Mouse (Mus musculus): ENCODE results near the gene Itpr1.

The Itpr1 gene

DNA sequence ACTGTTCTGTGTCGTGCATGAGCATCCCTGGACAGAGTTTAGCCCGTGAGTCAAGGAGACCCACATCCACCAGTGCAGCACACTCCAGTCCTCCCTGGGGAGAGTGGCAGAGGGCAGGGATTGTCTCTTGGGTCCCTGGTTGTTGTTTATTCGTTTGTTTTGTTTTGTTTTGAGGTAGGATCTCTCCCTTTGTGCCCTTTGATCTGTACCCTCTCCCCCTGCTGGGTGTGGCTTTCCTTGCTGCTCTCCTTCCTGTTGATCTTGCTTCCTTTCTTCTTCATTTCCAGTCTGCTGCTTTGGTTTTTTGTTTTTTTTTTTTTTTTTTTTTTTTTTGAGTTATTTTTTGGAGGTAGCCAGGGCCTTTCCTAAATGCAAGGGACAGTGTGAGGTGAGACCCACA is 299.2 kb downstream of the Itpr1 start:
- DNase-seq (ENCODE audit: low read depth, low spot score) = no peak

DNA sequence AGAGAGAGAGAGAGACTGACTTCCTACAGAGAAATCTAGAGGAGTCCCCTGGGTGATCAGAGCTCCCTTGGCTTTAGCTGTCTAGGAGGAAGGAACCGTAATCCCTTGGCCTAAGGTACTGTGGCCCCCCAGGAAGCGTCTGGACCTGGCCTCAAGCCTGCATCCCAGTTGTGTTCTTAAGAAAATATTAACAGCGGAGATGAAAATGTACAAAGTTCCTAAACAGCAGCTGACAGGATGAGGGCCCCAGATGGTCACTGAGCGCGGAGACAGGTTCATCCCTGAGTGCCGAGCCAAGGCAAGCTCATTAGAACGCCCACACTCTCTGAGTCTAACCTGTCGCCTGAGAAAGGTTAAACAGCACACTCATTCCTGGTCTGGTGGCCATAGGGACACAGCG is 300.1 kb downstream of the Itpr1 start:
- DNase-seq (ENCODE audit: low read depth, low spot score) = no peak

DNA sequence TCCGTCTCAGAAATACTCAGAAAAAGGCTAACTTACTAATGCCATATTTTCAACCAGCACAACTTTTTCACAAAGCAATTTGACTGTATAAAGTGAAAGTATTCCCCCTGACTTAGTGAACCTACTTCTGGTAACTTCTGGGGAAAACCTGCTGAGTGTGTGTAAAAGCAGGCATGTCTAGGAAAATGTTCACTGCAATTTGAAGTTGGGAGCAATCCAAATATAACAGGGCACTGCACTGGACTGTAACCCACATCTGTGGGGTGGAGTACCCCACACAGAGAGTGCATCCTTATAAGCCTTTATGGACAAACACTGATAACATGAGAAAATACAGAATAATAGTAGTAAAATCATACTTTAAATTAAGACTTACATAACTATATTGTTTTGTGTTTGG is 303.4 kb downstream of the Itpr1 start:
- DNase-seq (ENCODE audit: low read depth, low spot score) = no peak

DNA sequence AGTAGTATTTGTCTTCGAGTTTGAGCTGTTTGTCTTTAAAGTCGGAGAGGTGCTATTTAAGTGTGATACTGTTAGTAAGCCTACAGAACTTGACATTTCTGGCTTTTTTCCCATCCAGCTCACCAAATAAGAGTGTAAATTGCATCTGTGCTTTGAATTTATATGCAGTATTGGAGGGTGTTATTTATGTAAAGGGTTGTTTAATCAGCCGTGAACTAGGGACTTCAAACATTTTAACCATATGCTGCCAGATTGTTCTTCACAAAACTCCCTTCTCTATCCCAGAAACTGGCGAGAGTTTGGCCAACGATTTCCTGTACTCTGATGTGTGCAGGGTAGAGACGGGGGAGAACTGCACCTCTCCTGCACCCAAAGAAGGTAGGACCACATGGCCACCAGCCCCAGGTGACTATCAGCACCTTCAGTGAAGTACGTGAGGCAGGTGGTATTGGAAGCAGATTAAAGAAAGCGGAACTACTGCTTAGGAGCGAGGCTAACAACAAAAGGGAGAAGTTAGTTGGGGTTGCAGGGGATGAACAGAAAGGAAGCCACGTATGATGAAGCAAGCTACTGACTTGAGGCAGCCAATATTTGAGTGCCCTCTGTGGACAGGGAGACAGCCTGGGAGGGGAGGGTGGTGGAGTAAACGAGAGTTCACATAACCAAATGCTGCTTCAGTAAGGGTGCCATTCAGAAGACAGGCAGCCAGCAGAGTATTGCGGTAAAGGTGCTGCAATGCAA is 304.5 kb downstream of the Itpr1 start:
- no peak for DNase-seq (ENCODE audit: low read depth, low spot score)

DNA sequence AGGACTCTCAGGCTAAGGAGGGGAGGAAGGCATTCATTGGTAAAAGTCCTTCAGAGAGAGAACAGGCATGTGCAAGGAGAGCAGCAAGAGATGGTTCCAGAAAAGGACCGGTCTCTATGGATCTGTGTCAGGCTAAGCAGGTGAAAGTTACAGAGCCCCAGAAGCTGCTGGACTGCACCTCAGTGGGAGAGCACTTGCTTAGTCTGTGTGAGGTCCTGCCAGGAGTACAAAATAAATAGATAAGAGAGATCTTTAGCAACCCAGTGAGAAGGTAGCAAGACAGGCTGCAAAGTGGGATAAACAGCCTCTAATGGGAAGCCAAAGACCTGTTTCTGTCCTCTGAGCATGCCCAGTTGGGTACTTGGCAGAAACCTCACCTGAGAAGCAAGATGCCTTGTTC is 305.1 kb downstream of the Itpr1 start:
- DNase-seq (ENCODE audit: low read depth, low spot score) = no peak

DNA sequence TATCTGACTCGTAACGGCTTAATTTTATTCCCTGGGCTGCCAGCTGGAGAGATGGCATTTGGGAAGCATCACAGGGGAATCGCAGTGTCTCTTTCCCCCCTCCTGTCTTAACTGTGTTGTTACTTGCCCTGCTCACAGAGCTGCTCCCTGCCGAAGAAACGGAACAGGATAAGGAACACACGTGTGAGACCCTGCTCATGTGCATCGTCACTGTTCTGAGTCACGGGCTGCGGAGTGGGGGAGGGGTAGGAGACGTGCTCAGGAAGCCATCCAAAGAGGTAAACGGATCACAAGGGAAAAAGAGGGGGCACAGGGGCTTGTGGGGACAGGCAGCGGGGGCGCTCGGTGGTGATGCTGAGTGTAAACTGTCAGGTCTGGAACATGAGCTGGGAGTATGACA is 305.7 kb downstream of the Itpr1 start:
- no peak for DNase-seq (ENCODE audit: low read depth, low spot score)

DNA sequence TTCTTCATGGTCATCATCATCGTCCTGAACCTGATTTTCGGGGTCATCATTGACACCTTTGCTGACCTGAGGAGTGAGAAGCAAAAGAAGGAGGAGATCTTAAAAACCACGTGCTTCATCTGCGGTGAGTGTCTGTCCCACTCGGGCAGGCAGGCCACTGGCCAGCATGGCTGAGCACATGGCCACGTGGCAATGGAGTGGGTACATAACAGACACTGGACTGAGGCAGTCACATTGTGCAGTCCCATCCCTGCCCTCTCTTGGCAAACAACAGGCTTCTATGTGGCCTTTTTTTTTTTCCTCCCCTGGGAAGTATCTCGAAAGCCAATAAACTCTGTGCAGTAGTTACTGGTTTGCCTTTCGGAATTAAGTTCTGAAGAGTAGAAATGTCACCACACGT is 306.4 kb downstream of the Itpr1 start:
- DNase-seq (ENCODE audit: low read depth, low spot score) = no peak

DNA sequence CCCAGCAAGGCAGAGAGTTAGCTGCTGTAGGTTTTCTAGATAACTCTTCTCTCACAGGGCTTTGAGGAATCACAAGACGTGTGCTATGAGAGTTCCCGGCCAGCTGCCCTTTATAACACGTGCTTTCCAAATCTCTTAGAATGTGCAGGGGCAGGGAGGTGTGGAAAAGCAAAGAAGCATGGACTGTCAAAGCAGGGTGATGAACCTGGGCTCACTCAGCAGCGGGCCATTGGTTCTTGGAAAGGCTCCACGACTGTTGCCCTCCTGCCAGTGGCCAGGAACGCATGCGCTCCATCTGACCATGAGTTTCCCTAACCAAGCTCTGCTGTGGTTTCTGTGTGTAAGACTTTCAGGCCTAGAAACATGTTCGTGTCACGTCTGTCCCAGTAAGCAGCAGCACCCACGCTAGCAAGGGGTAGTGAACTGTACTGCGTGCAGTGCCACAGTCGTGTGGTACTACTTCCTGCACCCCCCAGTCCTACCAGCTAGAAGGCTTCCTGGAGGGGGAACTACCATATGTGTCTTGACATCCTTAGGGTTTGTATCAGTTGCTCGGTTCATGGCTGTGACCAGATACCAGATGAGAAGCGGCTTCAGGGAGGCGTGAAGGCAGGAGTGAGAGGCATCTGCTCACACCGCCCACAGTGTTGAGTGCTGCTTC is 311.2 kb downstream of the Itpr1 start:
- no peak for DNase-seq (ENCODE audit: low read depth, low spot score)

DNA sequence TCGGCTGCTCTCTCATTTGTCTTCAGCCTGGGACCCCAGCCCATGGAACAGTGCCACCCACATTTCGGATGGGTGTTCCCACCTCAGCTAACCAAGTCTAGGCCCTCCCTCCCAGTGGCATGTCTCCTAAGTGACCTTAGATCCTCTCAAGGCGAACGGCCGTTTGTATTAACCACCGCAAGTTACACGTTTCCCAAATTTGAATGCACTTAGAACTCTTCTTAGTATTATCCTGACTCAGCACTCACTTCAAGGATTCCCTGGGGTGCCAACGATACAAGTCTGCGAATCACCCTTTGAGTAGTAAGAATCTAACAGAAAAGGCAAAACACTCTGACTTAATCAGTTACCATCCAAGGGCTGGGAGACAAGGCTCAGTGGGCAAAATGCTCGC is 311.7 kb downstream of the Itpr1 start:
- no peak for DNase-seq (ENCODE audit: low read depth, low spot score)

DNA sequence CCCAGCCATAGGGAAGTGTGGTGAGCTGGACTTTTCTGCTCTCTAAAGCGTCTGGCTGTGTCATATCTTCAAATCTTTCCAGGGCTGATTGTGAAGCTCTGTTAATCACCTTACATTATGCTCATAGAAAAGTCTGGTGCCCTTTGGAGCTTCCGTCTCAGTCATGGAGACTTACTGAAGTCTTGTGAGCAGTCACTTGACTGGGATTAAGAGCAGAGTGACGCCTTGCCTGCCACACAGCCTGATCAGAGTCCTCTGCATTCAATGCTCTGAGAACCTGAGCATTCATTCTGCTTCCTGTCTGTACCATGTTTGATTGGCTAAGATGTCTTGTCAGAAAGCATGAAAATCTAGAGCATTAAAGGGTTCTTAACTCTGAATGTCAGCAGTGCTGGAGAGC is 314.7 kb downstream of the Itpr1 start:
- no peak for DNase-seq (ENCODE audit: low read depth, low spot score)

DNA sequence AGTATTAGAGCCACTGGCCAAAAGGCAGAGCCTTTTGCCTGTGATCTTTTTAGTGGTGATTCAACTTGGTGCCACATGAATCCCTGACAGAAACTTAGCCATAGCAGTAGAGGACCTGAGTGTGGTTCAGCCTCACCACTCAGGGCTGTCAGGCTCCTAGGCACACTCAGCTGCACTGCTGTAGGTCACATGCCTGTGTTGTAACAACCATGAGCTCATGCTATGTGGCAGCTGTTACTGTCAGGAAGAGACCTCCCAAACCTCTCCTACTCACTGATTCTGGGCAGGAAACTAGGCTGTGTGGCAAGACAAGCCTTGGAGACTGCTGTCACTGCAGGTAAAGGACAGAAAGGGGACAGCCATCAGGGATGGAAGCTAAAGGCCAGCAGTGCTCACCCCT is 315.1 kb downstream of the Itpr1 start:
- no peak for DNase-seq (ENCODE audit: low read depth, low spot score)

DNA sequence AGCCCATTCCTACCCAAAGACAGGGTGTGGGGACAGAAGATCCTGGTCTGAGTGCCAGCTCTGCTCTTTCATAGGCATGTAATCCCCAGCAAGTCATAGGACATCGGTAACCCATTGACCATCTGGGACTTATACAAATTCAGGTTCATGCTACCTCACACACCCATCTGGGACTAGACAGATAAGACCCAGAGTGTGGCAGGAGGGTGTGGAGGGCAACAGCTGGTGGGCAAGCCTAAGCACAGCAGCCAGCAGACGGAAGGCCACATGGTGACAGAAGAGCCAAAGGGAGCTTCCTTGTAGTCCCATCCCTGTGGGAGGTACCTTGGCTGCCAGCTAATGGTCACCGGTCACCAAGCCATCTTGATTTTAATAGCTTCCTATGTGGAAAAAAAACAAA is 316.3 kb downstream of the Itpr1 start:
- DNase-seq (ENCODE audit: low read depth, low spot score) = no peak

DNA sequence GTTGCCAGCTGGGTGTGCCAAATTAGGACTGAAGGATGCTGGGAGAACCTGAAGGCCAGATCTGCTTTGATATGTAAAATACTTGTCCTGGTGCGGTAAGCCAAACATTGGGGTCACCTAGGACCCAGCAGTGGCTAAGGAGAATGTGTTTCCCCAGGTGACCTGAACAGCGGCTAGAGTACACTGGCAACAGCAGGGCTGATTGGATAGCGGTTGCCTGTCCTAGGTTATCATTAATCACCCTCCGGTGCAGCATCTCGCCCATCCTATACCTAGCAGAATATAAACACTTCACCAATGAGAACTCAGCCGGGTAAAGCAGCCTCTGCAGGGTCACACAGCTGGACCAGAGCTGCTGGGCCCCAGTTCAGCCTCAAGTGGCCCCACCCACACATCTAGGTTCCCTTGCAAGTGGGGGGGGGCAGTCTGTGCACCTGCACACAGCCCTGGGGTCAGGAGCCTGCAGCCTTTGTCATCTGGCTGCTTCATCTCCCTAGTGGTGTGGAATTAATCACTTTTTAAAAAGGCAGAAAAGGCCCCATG is 318.0 kb downstream of the Itpr1 start:
- DNase-seq (ENCODE audit: low read depth, low spot score) = no peak

DNA sequence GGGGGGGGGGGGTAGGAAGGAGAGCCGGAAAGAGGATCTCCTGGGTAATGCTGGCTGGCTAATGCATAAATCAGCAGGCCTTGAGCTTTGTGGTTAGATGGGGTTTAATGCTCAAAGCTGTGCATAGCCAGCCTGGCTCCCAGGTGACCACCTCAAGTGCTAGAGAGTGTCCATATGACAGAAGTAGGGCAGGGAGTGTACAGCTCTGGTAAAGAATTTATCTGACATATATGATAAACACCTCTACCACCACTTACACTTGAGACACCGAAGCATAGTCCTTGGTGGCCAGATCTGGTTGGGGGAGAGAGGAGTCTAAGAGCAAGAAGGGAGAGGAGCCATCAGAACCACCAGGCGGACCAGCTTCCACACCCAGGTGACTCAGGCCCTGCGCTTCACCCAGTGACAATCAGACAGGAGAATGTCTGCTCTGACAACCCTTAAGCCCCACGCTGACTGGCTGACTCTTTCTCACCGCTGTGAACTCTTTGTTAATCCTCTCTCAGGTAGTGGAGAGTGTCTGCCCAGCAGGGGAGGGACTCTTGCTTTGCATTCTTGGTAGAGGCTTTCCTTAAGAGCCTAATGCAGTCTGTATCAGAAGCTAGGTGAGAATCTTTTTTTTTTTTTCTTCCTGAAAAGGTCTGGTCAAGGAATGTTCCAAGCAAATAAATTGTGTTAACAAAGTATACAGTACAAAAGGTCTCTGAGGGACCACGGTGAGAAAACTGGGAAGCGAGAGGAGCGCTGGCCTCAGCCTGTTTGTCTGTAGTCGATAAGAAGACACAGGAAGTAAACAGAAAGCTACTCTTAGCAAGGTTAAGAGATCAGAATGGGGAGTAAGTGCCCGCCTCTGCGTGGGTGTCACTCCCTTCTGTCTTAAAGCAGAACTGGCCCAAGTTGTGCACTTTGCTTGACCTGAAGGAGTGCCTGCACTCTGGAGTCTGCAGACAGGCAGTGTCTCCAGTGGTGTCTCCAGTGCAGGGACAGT is 318.7 kb downstream of the Itpr1 start:
- no peak for DNase-seq (ENCODE audit: low read depth, low spot score)

DNA sequence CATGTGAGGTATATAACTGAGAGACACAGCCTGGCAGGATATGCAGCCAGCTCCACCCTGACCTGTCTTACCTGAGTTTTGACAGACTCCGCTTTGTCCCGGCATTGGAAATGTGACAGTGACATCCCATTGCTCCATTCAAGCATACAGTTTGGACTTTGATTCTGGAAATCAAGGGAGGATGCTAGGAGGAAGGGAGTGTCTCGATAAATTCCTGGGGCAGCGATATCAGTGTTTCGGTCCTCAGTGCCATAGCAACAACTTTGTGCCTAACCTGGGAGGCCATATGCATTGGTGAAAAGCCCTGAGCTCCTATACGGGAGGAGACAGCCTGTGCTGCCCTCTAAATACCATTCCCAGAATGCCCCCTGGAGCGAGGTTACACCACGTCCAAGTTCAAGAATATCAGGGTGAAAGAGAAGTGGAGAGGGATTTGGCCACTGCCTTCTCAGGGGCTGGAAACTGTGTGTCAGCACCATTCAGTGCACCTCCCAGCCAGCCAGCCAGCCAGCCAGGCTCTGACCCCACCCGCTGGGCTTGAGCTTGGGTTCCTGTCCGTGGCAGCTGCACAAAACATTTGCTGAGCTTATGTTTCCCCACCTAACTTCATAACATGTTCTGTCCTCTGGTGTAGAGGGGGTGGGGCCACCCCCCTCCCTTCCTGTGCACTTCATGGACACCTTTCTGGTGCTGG is 319.7 kb downstream of the Itpr1 start:
- no peak for DNase-seq (ENCODE audit: low read depth, low spot score)

DNA sequence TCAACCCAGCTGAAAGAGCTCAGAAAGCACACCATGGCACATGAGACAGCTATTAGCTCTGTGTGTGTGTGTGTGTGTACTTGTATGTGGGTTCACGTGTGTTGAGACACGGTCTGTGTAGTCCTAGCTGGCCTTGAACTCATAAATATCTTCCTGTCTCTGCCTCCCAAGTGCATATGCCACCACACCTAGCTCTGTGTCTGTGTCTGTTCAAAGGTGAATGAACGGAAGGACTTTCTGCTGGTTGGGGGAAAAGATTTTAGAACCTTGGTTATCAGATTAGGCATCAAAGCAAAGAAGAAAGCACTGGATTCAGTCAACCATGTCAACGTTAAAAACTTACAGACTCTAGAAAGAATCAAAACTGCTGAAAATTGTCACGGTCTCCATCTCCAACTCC is 321.2 kb downstream of the Itpr1 start:
- no peak for DNase-seq (ENCODE audit: low read depth, low spot score)

DNA sequence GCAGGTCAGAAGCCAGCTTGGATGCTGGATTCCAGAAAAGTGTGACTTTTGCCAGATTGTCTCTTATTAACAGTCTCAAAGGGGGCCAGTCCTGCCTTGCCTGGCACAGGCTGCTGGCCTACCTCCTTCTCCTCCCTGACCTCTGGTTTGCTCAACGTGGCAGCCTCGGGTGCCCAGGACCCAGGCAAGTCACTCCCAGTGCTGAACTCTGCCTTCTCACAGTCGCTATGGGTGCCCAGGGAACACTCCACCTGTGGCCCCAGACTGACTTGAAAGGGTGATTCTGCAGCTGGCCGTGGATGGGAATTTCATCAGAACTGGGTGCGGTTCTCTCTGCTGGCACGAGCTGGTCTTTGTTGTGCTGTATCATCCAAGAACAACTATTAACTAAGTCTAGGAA is 321.7 kb downstream of the Itpr1 start:
- DNase-seq (ENCODE audit: low read depth, low spot score) = no peak

DNA sequence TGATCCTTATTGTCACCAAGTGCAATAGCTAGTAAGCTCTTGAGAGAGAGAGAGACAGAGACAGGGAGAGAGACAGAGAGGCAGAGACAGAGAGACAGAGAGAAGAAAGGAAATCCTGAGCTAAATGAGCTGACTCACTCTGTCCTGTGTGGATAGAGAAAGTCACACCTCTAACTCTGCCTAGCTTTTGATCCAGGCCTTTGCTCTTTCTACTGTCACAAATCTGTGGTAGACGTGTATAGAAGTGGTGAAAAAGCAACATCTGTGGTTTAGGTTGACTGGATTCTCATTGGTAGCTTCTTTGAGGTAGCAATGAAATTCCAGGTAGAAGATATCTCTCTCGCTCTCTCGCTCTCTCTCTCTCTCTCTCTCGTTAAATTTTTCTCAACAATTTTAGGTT is 322.4 kb downstream of the Itpr1 start:
- no peak for DNase-seq (ENCODE audit: low read depth, low spot score)

DNA sequence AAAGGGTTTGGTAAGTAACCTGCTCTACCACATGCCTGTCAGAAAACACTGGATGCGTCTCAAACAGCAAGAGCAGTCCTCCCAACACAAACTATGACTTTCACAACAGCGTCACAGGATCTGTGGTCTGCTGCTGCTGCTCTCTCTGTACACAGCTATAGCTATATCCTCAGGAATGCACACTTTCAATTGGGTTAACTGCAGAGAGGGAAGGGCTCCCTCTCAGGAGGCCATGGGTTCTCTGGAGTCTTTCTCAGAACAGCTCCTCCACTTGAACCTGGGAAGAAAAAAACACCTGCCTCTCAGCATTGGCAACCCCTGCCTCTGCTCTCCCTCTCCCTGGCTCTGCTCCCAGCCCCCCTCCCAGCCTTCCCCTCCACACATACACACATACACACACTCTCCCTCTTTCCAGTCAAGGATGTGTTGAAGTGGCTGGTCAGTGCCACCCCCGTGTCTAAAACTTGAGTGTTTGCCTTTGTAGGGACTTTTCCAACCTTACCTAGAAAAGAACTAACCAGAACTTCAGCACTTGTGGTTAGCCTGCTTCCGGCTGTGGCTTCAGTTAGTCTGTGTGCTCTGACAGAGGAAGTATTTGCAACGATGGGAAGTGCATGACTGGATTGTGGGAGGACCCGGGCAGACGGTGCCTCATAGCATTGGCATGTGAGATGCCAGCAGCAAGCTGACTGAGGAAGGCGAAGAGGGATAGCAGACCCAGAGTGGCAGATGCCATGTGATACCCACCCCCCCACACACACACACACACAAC is 323.8 kb downstream of the Itpr1 start:
- no peak for DNase-seq (ENCODE audit: low read depth, low spot score)

DNA sequence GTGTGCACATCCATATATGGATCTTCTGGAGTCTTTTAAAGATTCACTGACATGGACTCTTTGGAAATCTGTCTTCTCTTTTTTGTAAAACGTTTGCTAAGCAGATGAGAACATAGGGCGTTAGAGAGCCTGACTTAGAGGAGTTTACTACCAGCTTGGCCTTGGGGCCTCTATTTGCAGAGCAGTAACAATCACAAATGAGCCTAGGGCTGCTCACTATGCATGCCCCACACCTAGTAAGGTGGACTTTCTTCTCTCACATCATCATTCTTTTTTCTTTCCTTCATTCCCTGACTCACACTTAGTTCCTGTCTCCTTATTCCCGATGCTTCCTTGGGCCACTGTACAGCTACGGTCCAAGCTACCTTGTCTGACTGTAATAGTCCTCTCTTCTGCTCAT is 325.5 kb downstream of the Itpr1 start:
- DNase-seq (ENCODE audit: low read depth, low spot score) = no peak

DNA sequence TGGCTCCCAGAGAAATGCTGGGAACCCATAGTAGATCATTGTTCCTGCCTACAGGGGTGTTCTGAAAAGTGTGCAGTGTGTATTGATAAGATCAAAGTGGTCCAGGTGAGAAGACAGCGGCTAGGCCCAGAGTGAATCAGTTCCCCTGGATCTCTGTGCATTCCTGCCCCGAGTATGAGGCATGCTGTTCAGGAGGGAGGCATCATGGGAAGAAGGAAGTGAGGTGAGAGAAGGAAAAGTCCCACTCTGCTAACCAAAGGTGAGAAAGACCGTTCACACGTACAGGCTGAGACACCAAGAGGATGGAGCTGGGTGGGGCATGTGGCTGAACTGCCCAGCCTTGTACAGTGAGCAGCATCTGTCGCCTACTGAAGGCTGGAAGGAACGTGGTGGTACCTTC is 327.5 kb downstream of the Itpr1 start:
- no peak for DNase-seq (ENCODE audit: low read depth, low spot score)
